Mouse (Mus musculus): ENCODE results near the gene Hoxa2. TPM values are rescaled to one million over a fixed set of nuclear protein-coding genes. Genes with fewer than 3 reads are reported as not detected.

Gene Hoxa2
- total RNA-seq, 2 experiments from 2014 or later: 0.78 to 0.86 TPM

Other genes with a start within 250 kb of the Hoxa2 start
- 1 to 10 TPM; 4.6 to 4.8 TPM for gene Skap2, start 152.3 kb downstream of the Hoxa2 start, total RNA-seq (2021)
- gene Hoxa1, start 6.5 kb downstream of the Hoxa2 start, total RNA-seq (2021): under 1 TPM; 0.16 to 0.20 TPM
- under 1 TPM; 0.08 to 0.11 TPM for gene 5730596B20Rik, start 12.7 kb upstream of the Hoxa2 start, total RNA-seq (2021)
- gene Hoxa4, start 26.9 kb upstream of the Hoxa2 start, total RNA-seq (2021): 1 to 10 TPM; 4.1 to 4.9 TPM
- 1 to 10 TPM; 1.9 to 2.5 TPM for gene Hoxa5, start 39.8 kb upstream of the Hoxa2 start, total RNA-seq (2021)
- 1 to 10 TPM in 1 of 2 experiments, under 1 TPM in 1; 0.74 to 1.3 TPM for gene Hoxa6, start 43.9 kb upstream of the Hoxa2 start, total RNA-seq (2021)
- 1 to 10 TPM; 2.4 to 3.1 TPM for gene Hoxa3, start 48.5 kb upstream of the Hoxa2 start, total RNA-seq (2021)
- gene Gm28308, start 48.5 kb upstream of the Hoxa2 start, total RNA-seq (2021): under 1 TPM in 1 of 2 experiments, not detected in 1; 0.51 TPM
- 1 to 10 TPM; 6.3 to 7.3 TPM for gene Hoxa7, start 57.0 kb upstream of the Hoxa2 start, total RNA-seq (2021)
- 1 to 10 TPM; 7.8 to 8.3 TPM for gene Hoxa9, start 66.3 kb upstream of the Hoxa2 start, total RNA-seq (2021)
- 10 to 100 TPM; 16.3 to 22.7 TPM for gene Hoxa10, start 76.0 kb upstream of the Hoxa2 start, total RNA-seq (2021)
- gene Hoxa11, start 81.0 kb upstream of the Hoxa2 start, total RNA-seq (2021): 1 to 10 TPM; 1.5 to 4.0 TPM
- gene Hoxa13, start 96.0 kb upstream of the Hoxa2 start, total RNA-seq (2021): 1 to 10 TPM in 1 of 2 experiments, under 1 TPM in 1; 0.24 to 1.7 TPM
- not detected for gene Evx1, start 148.7 kb upstream of the Hoxa2 start, total RNA-seq (2021)

All from gastrocnemius, postnatal 14 days (tissue).